In the genomic region with DNA sequence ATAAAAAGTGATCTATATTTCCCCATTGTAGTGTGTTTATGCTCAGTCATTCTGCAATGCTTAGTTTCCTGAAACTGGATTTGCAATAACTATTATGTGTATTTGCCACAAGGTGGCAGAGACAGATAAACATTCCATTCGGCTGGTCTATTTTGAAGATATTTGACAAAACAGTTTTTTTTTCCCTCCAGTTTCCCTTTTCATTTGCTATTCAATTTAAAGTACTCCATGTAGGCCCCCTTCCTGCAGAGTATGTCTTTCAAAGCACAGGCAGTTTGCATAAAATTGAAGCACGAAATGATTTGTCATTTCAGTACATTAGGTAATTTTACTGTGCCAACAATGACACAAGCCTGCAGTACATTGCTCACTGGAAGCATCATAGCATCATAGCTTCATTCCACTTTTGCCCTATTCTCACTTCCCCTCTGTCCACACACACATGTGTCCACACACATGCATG, we compare ENCODE assay signal across 10 mouse cellular contexts.
A peak's percentile ranks its signal among the peaks of the same experiment; 100 is the strongest.
DNase-seq lines count a peak whose midpoint lies in the region; ATAC-seq and TF ChIP-seq lines count a peak whose summit lies in the region.
"Had no signal": no experiment of that assay in that cellular context is flagged by ENCODE, and none has a peak within 500 bp of the region (broad histone marks: within the 10 kb centered on the region; RNA-seq: fewer than 3 reads in every experiment).

No protein-coding gene starts in this region.

- no peaks in the 10 kb centered on the region for H3K36me3 ChIP-seq in kidney, postnatal 0 days (ENCODE audit: insufficient read depth, low read length)
- H3K36me3 ChIP-seq in hindbrain, embryonic 16.5 days (ENCODE audit: control insufficient read depth, insufficient read depth, low read length): no peaks in the 10 kb centered on the region

- H3K27ac ChIP-seq in kidney, postnatal 0 days: no peak overlapping the region
- H3K27ac ChIP-seq in hindbrain, embryonic 16.5 days (ENCODE audit: low read depth, low read length): no peak overlapping the region

- H3K27me3 ChIP-seq in kidney, postnatal 0 days (ENCODE audit: insufficient read depth, low read length): no peaks in the 10 kb centered on the region
- H3K27me3 ChIP-seq in hindbrain, embryonic 16.5 days (replicated peaks; ENCODE audit: control insufficient read depth, insufficient read depth, low read length): no peaks in the 10 kb centered on the region

- no peak overlapping the region for H3K4me2 ChIP-seq in kidney, postnatal 0 days (ENCODE audit: low read length)
- no peak overlapping the region for H3K4me2 ChIP-seq in hindbrain, embryonic 16.5 days (ENCODE audit: low read length)

- no peaks in the 10 kb centered on the region for H3K4me1 ChIP-seq in kidney, postnatal 0 days (replicated peaks; ENCODE audit: insufficient read depth, low read length)
- no peaks in the 10 kb centered on the region for H3K4me1 ChIP-seq in hindbrain, embryonic 16.5 days (ENCODE audit: control insufficient read depth, insufficient read depth, low read depth, low read length)

- ATAC-seq in kidney, postnatal 0 days (replicated peaks; ENCODE audit: low FRiP score, low read depth): no peak
- ATAC-seq in hindbrain, embryonic 16.5 days: peak; percentile 54
- ATAC-seq: intestine, embryonic 16.5 days had no signal

- 59% methylated on average over 2 of the region's 2 CpGs for WGBS in kidney, postnatal 0 days
- whole genome bisulfite sequencing in hindbrain, embryonic 16.5 days: 59% methylated on average over 2 of the region's 2 CpGs

- no peak overlapping the region for H3K9ac ChIP-seq in kidney, postnatal 0 days (ENCODE audit: low read depth, low read length)
- no peak overlapping the region for H3K9ac ChIP-seq in hindbrain, embryonic 16.5 days (ENCODE audit: low read depth, low read length)

- H3K4me3 ChIP-seq in kidney, postnatal 0 days (replicated peaks; ENCODE audit: low read depth, low read length): no peak overlapping the region
- H3K4me3 ChIP-seq in hindbrain, embryonic 16.5 days (ENCODE audit: low read length): no peak overlapping the region

- no peaks in the 10 kb centered on the region for H3K9me3 ChIP-seq in kidney, postnatal 0 days (replicated peaks; ENCODE audit: low read length)
- no peaks in the 10 kb centered on the region for H3K9me3 ChIP-seq in hindbrain, embryonic 16.5 days (ENCODE audit: control insufficient read depth, low read length)

- peak; percentile 64 for TF ChIP-seq CTCF in kidney, postnatal 0 days (IDR thresholded peaks at IDR 0.05; ENCODE audit: low read depth)

- peak; percentile 10 to 55 for DNase-seq in cerebellum, postnatal 10 days
- DNase-seq in cerebellum, adult 9-11 months: no peak
- peak; percentile 60 for DNase-seq in kidney, postnatal 0 days (ENCODE audit: low spot score)
- DNase-seq in kidney, postnatal 4 days: no peak
- DNase-seq in A20 (ENCODE audit: low read depth, low spot score): peak; percentile 22
- no peak for DNase-seq in lung, postnatal 25 days (ENCODE audit: low spot score)
- no peak for DNase-seq in natural killer cell, adult 2 months (ENCODE audit: low spot score in 2 of 2)
- DNase-seq: gastrocnemius, postnatal 14 days had no signal

Comparison
In these comparisons a context has a peak if more than half of its experiments do, and no peak if none do; other contexts are left out.
1. DNase-seq: peak in cerebellum, postnatal 10 days (2 of 2), kidney, postnatal 0 days (single experiment) and A20 (single experiment); none in cerebellum, adult 9-11 months (single experiment), kidney, postnatal 4 days (0 of 2), lung, postnatal 25 days (single experiment) and natural killer cell, adult 2 months (0 of 2).